Mouse (Mus musculus) liver, embryonic 15.5 days (tissue): ENCODE data around the gene Ddx3y. TPM values are rescaled to one million over a fixed set of nuclear protein-coding genes. Genes with fewer than 3 reads are reported as not detected.

ENCODE experiments used
- ATAC-seq: fragments of 200-750 bp; cut with Nextera tagmentation; 2 replicates; pipeline ENCODE4 v1.8.0; 2017; ENCODE audit warnings: moderate number of reproducible peaks, mild to moderate bottlenecking, moderate library complexity; ENCODE audit not compliant: insufficient read depth
- H3K27ac ChIP-seq: fragments of 300-500 bp; sonication (generic); replicated peaks from 2 replicates; pipeline ENCODE4 v1.5.1; 2015; ENCODE audit warnings: mild to moderate bottlenecking, inconsistent platforms
- H3K27me3 ChIP-seq: fragments of 300-500 bp; sonication (generic); 2 replicates; pipeline ENCODE4 v1.6.1; 2015; ENCODE audit warnings: mild to moderate bottlenecking, inconsistent platforms
- H3K36me3 ChIP-seq: fragments of 300-500 bp; sonication (generic); replicated peaks from 2 replicates; pipeline ENCODE4 v1.6.1; 2015; ENCODE audit warnings: moderate library complexity, mild to moderate bottlenecking, inconsistent platforms
- H3K4me1 ChIP-seq: fragments of 300-500 bp; sonication (generic); replicated peaks from 2 replicates; pipeline ENCODE4 v1.6.1; 2015; ENCODE audit warnings: inconsistent platforms
- H3K4me2 ChIP-seq: fragments of 300-500 bp; sonication (generic); 2 replicates; pipeline ENCODE4 v1.6.1; 2015; ENCODE audit warnings: moderate library complexity, mild to moderate bottlenecking, inconsistent platforms
- H3K4me3 ChIP-seq: fragments of 300-500 bp; sonication (generic); replicated peaks from 2 replicates; pipeline ENCODE4 v1.5.1; 2015; ENCODE audit warnings: mild to moderate bottlenecking, inconsistent platforms
- H3K9ac ChIP-seq: fragments of 300-500 bp; sonication (generic); 2 replicates; pipeline ENCODE4 v1.6.1; 2015; ENCODE audit warnings: moderate library complexity, mild to moderate bottlenecking, inconsistent platforms
- H3K9me3 ChIP-seq: fragments of 300-500 bp; sonication (generic); replicated peaks from 2 replicates; pipeline ENCODE4 v1.6.1; 2016; ENCODE audit warnings: inconsistent platforms
- WGBS: fragments of 180-500 bp; shearing (Covaris S2); methylation state at CpG from one replicate; pipeline ENCODE4 v1.1.7; 2015; ENCODE audit warnings: mixed read lengths; ENCODE audit not compliant: insufficient replicate concordance; 5-methylcytosine and 5-hydroxymethylcytosine counted together
- polyA plus RNA-seq: library from polyadenylated mRNA; unstranded; fragments of >200 nt; fragmentation: Nextera tagmentation; extraction: Ambion mirVana; gene quantifications from 2 replicates; pipeline ENCODE4 v1.2.1, GENCODE M21; 2015

Gene Ddx3y
- 9.6 and 11.5 TPM in 2 replicates for polyA plus RNA-seq

DNA sequence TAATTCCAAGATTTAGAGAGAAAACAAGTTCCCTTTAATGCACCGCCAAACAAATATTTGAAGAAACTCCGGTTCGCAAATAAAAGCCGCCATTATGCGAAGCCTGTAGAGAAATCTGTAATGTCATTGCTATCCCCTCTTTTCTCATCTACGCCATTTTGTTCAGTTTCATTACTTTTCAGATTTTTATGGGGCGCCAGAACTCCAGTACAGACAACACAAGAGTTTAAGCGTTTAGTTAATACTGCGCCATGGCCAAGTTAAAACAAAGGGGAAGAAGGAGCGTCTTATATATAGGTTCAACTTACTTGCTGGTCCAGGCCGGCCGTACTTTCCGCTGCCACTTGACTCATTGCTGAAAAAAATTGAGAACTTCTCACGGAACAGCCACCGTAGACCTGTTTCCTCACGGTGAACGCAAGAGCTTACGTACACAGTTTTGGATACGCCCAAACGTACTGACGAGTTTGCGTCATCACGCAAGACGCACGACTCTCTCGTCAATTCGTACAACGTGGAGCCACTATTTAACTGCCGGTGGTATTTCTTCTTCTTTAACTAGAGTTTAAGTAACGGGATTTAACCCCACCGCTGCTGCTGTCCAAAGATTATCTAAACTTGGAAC lies at the start of gene Ddx3y:
Ddx3y (minus strand) TSS at position 459 of the 625 bp plus-strand sequence.
- Histone ChIP-seq H3K9me3 (no peaks in the 10 kb centered on the region), H3K27ac (peak within 1 kb of the TSS; percentile 73), H3K4me1 (no peaks in the 10 kb centered on the region), H3K9ac (peak within 1 kb of the TSS; percentile 21; the same call in 1 of the 2 replicates), H3K27me3 (no peaks in the 10 kb centered on the region), H3K36me3 (no peaks in the 10 kb centered on the region), H3K4me3 (peak within 1 kb of the TSS; percentile 58), H3K4me2 (peak within 1 kb of the TSS; percentile 48)
- peak; percentile 81 for ATAC-seq
- WGBS: 0% methylated on average over 30 of the region's 31 CpGs

DNA sequence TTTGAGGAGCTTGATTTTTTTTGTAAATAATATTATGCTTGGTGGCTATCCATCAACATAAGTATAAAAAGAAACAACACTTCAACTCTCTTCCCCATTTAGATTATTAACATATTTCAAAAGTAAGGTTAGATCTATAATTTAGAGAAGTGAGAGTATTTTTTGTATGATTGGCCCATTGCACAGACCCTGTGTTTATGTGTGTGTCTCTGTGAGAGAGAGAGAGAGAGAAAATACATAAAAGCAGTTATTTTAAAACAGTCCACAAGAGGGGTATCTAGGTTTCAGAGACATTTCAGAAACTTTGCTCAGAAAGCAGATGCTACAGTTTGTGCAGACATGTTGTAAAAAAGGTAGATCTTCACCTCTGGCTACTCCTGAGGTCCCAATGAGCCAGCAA lies 7.3 kb upstream of the Ddx3y start:
- no peaks in the 10 kb centered on the region for H3K27me3 ChIP-seq
- no peaks in the 10 kb centered on the region for H3K4me1 ChIP-seq
- H3K9ac ChIP-seq: no peak overlapping the region
- H3K27ac ChIP-seq: no peak overlapping the region
- H3K36me3 ChIP-seq: no peaks in the 10 kb centered on the region
- H3K4me3 ChIP-seq: no peak overlapping the region
- H3K4me2 ChIP-seq: no peak overlapping the region
- no peaks in the 10 kb centered on the region for H3K9me3 ChIP-seq
- ATAC-seq: no peak

DNA sequence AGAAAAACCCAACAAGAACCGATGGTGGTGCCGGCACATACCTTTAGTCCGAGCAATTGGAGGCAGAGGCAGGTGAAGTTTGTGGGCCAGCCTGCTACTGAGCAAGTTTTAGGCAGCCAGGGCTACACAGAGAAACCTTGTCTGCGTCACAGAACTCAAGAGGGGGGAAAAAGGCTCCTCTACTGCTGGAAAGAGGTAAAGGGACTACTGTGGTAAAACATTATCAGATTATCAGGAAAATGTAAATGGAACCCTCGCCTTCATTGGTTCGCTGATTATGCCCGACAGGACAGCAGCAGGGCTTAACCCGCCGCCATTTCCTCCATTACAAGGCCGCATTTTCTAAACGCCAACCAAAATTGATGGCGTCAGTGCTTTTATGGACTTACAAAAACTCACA lies 694 bp downstream of the Ddx3y start:
- Histone ChIP-seq H3K9ac (peak overlapping the region; percentile 21; the same call in 1 of the 2 replicates), H3K27ac (peak overlapping the region; percentile 73), H3K27me3 (no peaks in the 10 kb centered on the region), H3K4me3 (peak overlapping the region; percentile 58), H3K4me2 (peak overlapping the region; percentile 33), H3K36me3 (no peaks in the 10 kb centered on the region), H3K9me3 (no peaks in the 10 kb centered on the region), H3K4me1 (no peaks in the 10 kb centered on the region)
- WGBS: 5% methylated on average over 12 of the region's 12 CpGs
- ATAC-seq: peak; percentile 58; the same call in 1 of the 2 replicates

DNA sequence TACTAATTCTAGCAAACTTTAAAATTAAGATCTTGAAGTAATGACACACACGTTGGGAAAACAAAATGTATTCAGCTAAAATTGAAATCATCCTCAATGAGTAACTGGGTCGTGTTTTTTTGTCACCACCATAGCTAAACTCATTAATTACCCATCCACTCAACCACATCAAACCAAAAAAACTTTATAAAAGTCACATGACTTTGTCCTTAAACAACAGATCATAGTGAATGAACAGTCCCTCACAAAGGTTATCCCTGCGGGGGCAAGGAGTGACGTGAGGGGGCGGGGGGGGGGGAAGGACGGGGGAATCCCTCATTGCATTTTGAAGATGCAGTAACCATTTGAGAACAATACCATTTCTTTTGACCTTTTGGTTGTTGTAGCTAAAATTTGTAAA lies 40.3 kb downstream of the Ddx3y start:
- no peaks in the 10 kb centered on the region for H3K27me3 ChIP-seq
- no peaks in the 10 kb centered on the region for H3K9me3 ChIP-seq
- no peaks in the 10 kb centered on the region for H3K36me3 ChIP-seq
- no peak overlapping the region; the same call in none of the 2 replicates for H3K4me2 ChIP-seq
- ATAC-seq: no peak
- H3K4me1 ChIP-seq: no peaks in the 10 kb centered on the region
- H3K4me3 ChIP-seq: no peak overlapping the region
- WGBS: 48% methylated on average over 6 of the region's 6 CpGs
- H3K9ac ChIP-seq: no peak overlapping the region
- H3K27ac ChIP-seq: no peak overlapping the region

DNA sequence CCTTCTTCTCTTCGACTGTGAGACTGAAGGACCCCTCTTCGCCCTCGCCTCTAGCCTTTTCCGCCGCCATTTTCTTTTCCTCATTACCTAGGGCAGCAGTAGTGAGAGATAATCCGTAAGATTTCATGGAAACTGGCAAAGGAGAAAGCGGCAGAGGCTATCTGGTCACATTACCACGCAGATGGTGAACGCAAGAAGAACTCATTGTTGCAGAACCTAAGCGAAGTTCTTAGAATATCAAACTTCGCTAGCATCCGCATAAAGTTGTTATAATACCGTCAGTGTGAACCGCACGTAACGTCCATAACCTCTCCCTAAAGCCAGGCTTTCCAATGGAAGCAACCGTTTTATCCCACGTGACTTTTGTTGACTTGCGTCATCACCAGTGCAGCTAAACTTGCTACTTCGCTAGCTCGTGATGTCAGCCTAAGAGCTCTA lies 41.0 kb downstream of the Ddx3y start, which contains the start of gene Uty:
Uty (minus strand) TSS at position 334 of the 438 bp plus-strand sequence.
- Histone ChIP-seq H3K4me3 (peak within 1 kb of the TSS; percentile 59), H3K9ac (peak within 1 kb of the TSS; percentile 25; the same call in 1 of the 2 replicates), H3K27me3 (no peaks in the 10 kb centered on the region), H3K4me1 (no peaks in the 10 kb centered on the region), H3K4me2 (peak within 1 kb of the TSS; percentile 38), H3K9me3 (no peaks in the 10 kb centered on the region), H3K27ac (peak within 1 kb of the TSS; percentile 68), H3K36me3 (no peaks in the 10 kb centered on the region)
- ATAC-seq: peak; percentile 91
- WGBS: 2% methylated on average over 21 of the region's 21 CpGs

DNA sequence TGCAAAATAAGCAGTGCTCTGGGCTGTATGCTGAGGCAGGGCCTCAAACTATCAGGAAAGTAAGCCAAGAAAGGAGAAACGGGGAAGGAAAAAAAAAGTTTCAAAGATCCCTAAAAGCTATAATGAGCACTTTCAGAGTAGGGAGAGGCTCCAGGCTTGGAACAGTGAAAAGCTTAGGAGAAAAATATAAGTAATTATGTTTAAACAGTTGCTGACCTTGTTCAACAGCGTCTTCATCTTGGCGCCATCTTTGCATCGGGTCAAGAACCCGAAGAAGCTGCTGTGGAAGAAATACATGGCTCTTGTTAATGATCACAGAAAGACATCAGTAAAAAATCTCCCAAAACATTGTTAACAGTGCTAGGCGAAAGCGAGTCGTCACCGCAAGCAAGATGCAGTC lies 41.5 kb downstream of the Ddx3y start:
- peak overlapping the region; percentile 59 for H3K4me3 ChIP-seq
- H3K4me2 ChIP-seq: peak overlapping the region; percentile 38
- H3K27me3 ChIP-seq: no peaks in the 10 kb centered on the region
- peak overlapping the region; percentile 68 for H3K27ac ChIP-seq
- no peaks in the 10 kb centered on the region for H3K4me1 ChIP-seq
- WGBS: 3% methylated on average over 5 of the region's 9 CpGs
- no peaks in the 10 kb centered on the region for H3K36me3 ChIP-seq
- no peaks in the 10 kb centered on the region for H3K9me3 ChIP-seq
- peak overlapping the region; percentile 25; the same call in 1 of the 2 replicates for H3K9ac ChIP-seq
- ATAC-seq: no peak

DNA sequence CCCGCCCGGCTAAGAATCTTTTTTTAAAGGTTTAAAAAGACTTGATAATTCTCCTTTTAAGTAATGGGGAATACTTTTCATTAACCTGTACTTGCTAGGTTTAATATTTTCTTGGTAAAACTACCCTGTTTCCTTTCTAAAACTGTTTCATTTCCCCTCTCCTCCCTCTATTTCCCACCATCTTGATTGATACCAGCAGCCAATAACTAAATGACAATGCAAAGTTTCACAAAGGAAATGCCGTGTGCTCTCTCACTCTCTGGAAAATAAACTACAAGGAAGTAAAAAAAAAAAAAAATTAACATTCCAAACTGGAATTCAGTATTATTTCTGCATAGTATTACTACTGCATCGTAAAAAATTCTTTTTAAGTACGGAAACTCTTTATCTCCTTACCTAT lies 42.0 kb downstream of the Ddx3y start:
- 45% methylated on average over 5 of the region's 5 CpGs for WGBS
- peak overlapping the region; percentile 38 for H3K4me2 ChIP-seq
- H3K27ac ChIP-seq: no peak overlapping the region
- no peak for ATAC-seq
- H3K9ac ChIP-seq: no peak overlapping the region
- H3K9me3 ChIP-seq: no peaks in the 10 kb centered on the region
- no peaks in the 10 kb centered on the region for H3K36me3 ChIP-seq
- peak overlapping the region; percentile 59 for H3K4me3 ChIP-seq
- H3K4me1 ChIP-seq: no peaks in the 10 kb centered on the region
- H3K27me3 ChIP-seq: no peaks in the 10 kb centered on the region

DNA sequence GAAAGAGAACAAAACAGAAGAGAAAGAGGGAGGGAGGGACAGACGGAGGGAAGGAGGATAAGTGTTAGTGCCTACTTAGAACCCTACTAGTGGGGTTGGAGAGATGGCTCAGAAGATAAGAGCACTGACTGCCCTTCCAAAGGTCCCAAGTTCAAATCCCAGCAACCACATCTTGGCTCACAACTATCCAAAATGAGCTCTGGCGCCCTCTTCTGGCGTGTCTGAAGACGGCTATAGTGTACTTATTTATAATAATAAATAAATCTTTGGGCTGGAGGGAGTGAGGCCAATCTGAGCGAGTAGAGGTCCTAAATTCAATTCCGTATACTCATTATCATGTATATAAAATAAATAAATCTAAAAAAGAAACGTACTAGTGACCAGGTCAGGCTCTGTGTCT lies 66.4 kb downstream of the Ddx3y start:
- WGBS: 68% methylated on average over 7 of the region's 7 CpGs
- H3K4me3 ChIP-seq: no peak overlapping the region

More for the DNA sequence above, 66.4 kb downstream of the Ddx3y start:
- no peak overlapping the region for H3K4me2 ChIP-seq
- H3K9me3 ChIP-seq: no peaks in the 10 kb centered on the region
- no peak overlapping the region for H3K9ac ChIP-seq
- ATAC-seq: no peak
- H3K27ac ChIP-seq: no peak overlapping the region
- H3K36me3 ChIP-seq: no peaks in the 10 kb centered on the region
- no peaks in the 10 kb centered on the region for H3K27me3 ChIP-seq
- no peaks in the 10 kb centered on the region for H3K4me1 ChIP-seq

Other genes with a start within 250 kb of the Ddx3y start
- 3.3 and 3.4 TPM in 2 replicates for gene Uty, start 40.9 kb downstream of the Ddx3y start, polyA plus RNA-seq
- not detected in 2 replicates for gene Usp9y, start 173.2 kb upstream of the Ddx3y start, polyA plus RNA-seq